Mouse (Mus musculus) intestine, postnatal 0 days (tissue): ENCODE results near the gene Actr3b. TPM values are rescaled to one million over a fixed set of nuclear protein-coding genes. Genes with fewer than 3 reads are reported as not detected.
"Not testable (repeated sequence)": the region's sequence is repeated elsewhere in the genome, so short reads cannot be mapped to it uniquely, and the experiment has no call there.

Experiments
- ATAC-seq: fragments of 200-750 bp; cut with Nextera tagmentation; 2 replicates; pipeline ENCODE4 v1.8.0; 2017; ENCODE audit warnings: mild to moderate bottlenecking, moderate TSS enrichment, moderate library complexity
- H3K27ac ChIP-seq: fragments of 300-500 bp; sonication (generic); 2 replicates; pipeline ENCODE4 v1.5.1; 2014; ENCODE audit warnings: mild to moderate bottlenecking, low read depth, low read length, moderate library complexity
- H3K27me3 ChIP-seq: fragments of 300-500 bp; sonication (generic); replicated peaks from 2 replicates; pipeline ENCODE4 v1.6.1; 2014; ENCODE audit warnings: low read length, mixed read lengths; ENCODE audit not compliant: control insufficient read depth, insufficient read depth
- H3K36me3 ChIP-seq: fragments of 300-500 bp; sonication (generic); 2 replicates; pipeline ENCODE4 v1.6.1; 2014; ENCODE audit warnings: mild to moderate bottlenecking, moderate library complexity; ENCODE audit not compliant: control insufficient read depth, insufficient read depth
- H3K4me1 ChIP-seq: fragments of 300-500 bp; sonication (generic); replicated peaks from 2 replicates; pipeline ENCODE4 v1.6.1; 2014; ENCODE audit warnings: antibody characterized with exemption, low read length, mixed read lengths; ENCODE audit not compliant: control insufficient read depth, insufficient read depth
- H3K4me2 ChIP-seq: fragments of 300-500 bp; sonication (generic); replicated peaks from 2 replicates; pipeline ENCODE4 v1.6.1; 2014; ENCODE audit warnings: low read depth, mild to moderate bottlenecking, moderate library complexity
- H3K4me3 ChIP-seq: fragments of 300-500 bp; sonication (generic); 2 replicates; pipeline ENCODE4 v1.5.1; 2014; ENCODE audit warnings: low read depth, low read length
- H3K9ac ChIP-seq: fragments of 300-500 bp; sonication (generic); 2 replicates; pipeline ENCODE4 v1.6.1; 2014; ENCODE audit warnings: mild to moderate bottlenecking, low read depth, low read length
- H3K9me3 ChIP-seq: fragments of 300-500 bp; sonication (generic); 2 replicates; pipeline ENCODE4 v1.6.1; 2016; ENCODE audit warnings: mixed run types; ENCODE audit not compliant: control insufficient read depth
- CTCF ChIP-seq: sonication (generic); IDR thresholded peaks from 2 replicates; pipeline ENCODE4 v1.5.1; 2016; ENCODE audit warnings: low read depth, mild to moderate bottlenecking, control low read depth, antibody characterized with exemption, moderate library complexity
- WGBS: fragments of 180-500 bp; shearing (Covaris S2); extraction: QIAGEN DNeasy Blood & Tissue Kit; methylation state at CpG from one replicate; pipeline ENCODE4 v1.1.7; 2014; 5-methylcytosine and 5-hydroxymethylcytosine counted together
- polyA plus RNA-seq: library from polyadenylated mRNA; unstranded; fragments of >200 nt; fragmentation: Nextera tagmentation; extraction: Ambion mirVana; gene quantifications from 2 replicates; pipeline ENCODE4 v1.2.1, GENCODE M21; 2015

Actr3b gene
- polyA plus RNA-seq, 1 experiment from 2014 or later = 1.7 TPM

DNA sequence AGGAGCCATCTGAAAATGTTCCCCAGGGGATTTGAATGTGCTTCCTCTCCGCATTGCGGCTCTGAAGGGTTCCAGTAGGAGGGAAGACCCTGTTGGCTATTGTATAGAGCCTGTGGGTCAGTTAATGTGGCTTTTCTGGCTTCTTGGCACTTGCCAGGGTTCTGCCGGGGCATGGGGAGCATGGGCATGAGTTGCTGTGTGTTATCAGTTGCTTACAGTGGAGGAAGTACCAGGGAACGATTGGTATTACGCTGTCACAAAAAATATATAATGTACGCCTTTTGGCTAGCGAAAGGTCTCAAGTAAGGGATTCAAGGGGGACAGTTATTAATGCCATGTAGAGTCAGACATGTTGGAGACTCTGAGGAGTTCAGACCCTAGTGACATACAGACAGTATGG is 87.4 kb downstream of the Actr3b start:
- H3K27me3 ChIP-seq = no peaks in the 10 kb centered on the region
- H3K4me2 ChIP-seq = no peak overlapping the region
- H3K4me3 ChIP-seq = no peak overlapping the region
- no peaks in the 10 kb centered on the region for H3K36me3 ChIP-seq
- H3K27ac ChIP-seq = no peak overlapping the region
- H3K9me3 ChIP-seq = no peaks in the 10 kb centered on the region
- no peaks in the 10 kb centered on the region for H3K4me1 ChIP-seq
- TF ChIP-seq CTCF = no peak
- 84% methylated on average over 7 of the region's 7 CpGs for WGBS
- no peak for ATAC-seq
- H3K9ac ChIP-seq = no peak overlapping the region

DNA sequence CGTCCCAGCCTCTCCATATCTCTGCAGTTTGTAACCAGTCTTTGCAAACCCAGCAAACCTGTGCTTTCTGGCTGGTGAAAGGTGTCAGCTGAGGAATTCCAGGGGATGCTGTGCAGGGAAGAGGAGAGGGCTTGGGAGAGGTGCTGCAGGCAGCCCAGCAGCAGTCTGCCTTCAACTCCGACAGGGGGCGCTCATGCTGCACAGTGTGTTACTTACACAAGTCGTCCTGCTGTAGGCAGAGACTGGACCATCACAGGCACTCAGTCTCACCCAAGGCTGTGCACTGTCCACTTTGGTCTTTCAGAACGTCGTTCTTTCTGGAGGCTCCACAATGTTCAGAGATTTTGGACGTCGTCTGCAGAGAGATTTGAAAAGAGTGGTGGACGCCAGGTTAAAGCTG is 88.3 kb downstream of the Actr3b start:
- H3K27ac ChIP-seq = no peak overlapping the region
- H3K4me3 ChIP-seq = no peak overlapping the region
- no peaks in the 10 kb centered on the region for H3K36me3 ChIP-seq
- TF ChIP-seq CTCF = peak; percentile 60
- H3K9ac ChIP-seq = no peak overlapping the region
- no peaks in the 10 kb centered on the region for H3K27me3 ChIP-seq
- ATAC-seq = no peak
- no peaks in the 10 kb centered on the region for H3K9me3 ChIP-seq
- H3K4me1 ChIP-seq = no peaks in the 10 kb centered on the region
- 51% methylated on average over 9 of the region's 9 CpGs for WGBS
- H3K4me2 ChIP-seq = no peak overlapping the region

DNA sequence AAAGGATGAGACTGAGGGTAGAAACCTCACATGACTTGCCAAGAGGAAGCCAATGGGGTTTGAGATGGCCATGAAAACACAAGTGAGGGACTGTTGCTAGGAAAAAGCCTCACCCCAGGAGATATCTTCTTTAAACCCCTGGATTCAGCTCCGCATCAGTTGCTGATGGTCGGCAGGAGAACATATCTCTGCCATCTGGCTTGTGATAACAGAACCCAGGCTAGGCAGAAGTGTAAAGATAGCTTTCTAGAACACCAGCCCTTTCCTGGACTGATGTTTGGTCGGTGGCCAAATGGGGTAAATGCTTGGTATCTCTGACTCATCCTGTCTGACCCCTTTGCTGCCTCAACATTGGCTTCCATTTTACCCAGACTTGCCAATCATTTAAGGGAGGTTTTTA is 106.4 kb downstream of the Actr3b start:
- Histone ChIP-seq H3K9ac (no peak overlapping the region), H3K4me2 (no peak overlapping the region), H3K4me3 (no peak overlapping the region), H3K36me3 (no peaks in the 10 kb centered on the region), H3K27ac (no peak overlapping the region), H3K27me3 (no peaks in the 10 kb centered on the region), H3K4me1 (no peaks in the 10 kb centered on the region), H3K9me3 (no peaks in the 10 kb centered on the region)
- 76% methylated on average over 3 of the region's 3 CpGs for WGBS
- no peak for ATAC-seq
- TF ChIP-seq CTCF = no peak

DNA sequence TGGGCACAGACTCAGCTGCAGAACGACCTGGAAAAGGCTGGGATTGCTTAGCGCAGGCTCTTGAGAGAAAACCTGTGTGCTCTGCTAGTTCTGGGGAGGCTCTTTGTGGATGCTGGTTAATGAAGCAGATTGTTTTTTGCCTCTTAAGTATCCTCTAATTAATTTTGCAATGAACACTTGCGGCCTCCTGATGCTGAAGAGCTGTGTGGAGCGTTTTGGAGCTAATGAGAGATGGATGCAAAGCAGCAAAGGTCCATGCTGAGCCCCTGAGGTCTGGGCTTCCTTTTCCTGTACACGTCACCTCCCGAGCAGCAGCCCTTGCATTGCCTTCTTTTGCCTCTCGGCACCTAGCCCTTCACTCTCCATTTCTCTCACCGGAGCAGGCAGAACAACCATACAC is 110.1 kb downstream of the Actr3b start:
- WGBS = 84% methylated on average over 8 of the region's 8 CpGs
- Histone ChIP-seq H3K27me3 (no peaks in the 10 kb centered on the region), H3K36me3 (no peaks in the 10 kb centered on the region), H3K4me1 (no peaks in the 10 kb centered on the region), H3K9me3 (no peaks in the 10 kb centered on the region), H3K27ac (no peak overlapping the region), H3K4me2 (no peak overlapping the region), H3K4me3 (no peak overlapping the region), H3K9ac (no peak overlapping the region)
- ATAC-seq = no peak
- no peak for TF ChIP-seq CTCF

DNA sequence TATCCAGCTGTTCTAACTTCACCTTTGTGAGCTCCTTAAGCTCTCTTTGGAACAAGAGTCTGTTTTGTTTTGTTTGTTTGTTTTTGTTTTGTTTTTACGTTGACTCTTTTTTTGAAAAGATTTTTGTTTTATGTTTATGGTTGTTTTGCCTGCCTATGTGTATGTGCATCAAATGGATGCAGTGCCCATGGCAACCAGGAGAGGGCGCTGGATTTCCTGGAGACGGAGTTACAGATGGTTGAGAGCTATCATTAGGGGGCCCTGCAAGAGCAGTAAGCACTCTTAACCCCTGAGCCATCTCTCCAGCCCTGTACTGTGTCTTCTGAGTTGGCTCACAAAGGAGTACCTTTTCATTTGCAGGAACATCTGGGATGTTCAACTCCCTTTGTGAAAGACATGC is 110.8 kb downstream of the Actr3b start:
- Histone ChIP-seq H3K4me1 (no peaks in the 10 kb centered on the region), H3K4me2 (no peak overlapping the region), H3K27ac (no peak overlapping the region), H3K36me3 (no peaks in the 10 kb centered on the region), H3K4me3 (no peak overlapping the region), H3K27me3 (no peaks in the 10 kb centered on the region), H3K9me3 (no peaks in the 10 kb centered on the region), H3K9ac (no peak overlapping the region)
- WGBS = 55% methylated on average over 3 of the region's 3 CpGs
- ATAC-seq = no peak
- 0 out of 2 replicates have a peak, but pooled peaks have one; percentile 9 for TF ChIP-seq CTCF

DNA sequence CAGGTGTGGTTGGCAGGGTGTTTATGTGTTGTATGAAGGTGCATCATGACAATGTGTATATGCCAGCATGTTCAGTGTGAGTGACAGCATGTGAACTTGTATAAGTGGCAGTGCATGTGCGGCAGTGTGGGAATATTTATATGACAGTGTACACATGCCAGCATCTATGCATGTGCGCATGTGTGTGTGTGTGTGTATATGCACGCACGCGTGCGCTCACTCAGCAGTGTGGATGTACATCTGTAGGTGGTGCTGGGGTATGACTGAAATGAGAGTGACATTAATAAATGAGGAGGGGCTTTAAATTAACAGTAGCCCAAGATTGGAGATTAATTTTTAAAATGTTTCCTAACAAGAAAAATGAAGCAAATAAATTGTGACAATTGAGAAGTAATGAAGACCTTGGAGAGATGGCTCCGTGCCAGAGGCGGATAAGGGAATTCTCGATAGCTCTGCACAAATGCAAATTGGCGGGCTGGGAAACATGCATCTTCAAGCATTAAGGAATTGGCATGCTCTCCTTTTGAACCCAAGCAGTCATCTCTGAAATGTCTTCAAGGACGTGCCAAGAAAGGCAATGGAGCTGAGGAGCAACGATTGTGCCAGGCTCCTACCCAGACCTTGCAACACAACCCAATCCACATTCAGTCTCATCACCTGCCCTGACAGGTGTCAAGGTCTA is 111.7 kb downstream of the Actr3b start:
- Histone ChIP-seq H3K27ac (no peak overlapping the region), H3K27me3 (no peaks in the 10 kb centered on the region), H3K4me1 (no peaks in the 10 kb centered on the region), H3K9ac (no peak overlapping the region), H3K4me3 (no peak overlapping the region), H3K4me2 (no peak overlapping the region), H3K36me3 (no peaks in the 10 kb centered on the region), H3K9me3 (no peaks in the 10 kb centered on the region)
- no peak for ATAC-seq
- 89% methylated on average over 12 of the region's 12 CpGs for WGBS
- no peak for TF ChIP-seq CTCF

DNA sequence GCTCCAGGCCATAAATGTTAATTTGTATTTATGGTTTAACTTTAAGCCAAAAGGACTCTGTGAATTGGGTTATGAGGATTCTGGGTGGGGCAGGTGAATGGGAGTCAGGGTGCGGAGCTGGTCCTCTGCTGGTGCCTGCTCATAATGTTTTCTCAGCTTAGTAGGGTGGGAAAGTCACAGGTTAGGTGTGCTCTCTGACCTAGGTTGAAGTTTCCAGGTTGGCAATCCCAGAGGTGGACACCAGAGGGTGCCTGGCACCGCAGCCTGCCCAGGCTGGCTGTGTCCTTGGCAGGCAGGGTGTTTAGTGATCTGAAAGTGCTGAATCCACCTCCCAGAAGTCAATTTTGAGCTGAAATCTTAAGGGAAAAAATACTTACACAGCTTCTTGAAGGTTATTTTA is 113.2 kb downstream of the Actr3b start:
- WGBS = 72% methylated on average over 2 of the region's 2 CpGs
- H3K36me3 ChIP-seq = no peaks in the 10 kb centered on the region
- H3K9ac ChIP-seq = no peak overlapping the region
- no peaks in the 10 kb centered on the region for H3K4me1 ChIP-seq
- H3K4me3 ChIP-seq = no peak overlapping the region
- H3K4me2 ChIP-seq = no peak overlapping the region
- no peak overlapping the region for H3K27ac ChIP-seq
- no peak for ATAC-seq
- H3K9me3 ChIP-seq = no peaks in the 10 kb centered on the region
- no peaks in the 10 kb centered on the region for H3K27me3 ChIP-seq
- peak; percentile 46 for TF ChIP-seq CTCF

DNA sequence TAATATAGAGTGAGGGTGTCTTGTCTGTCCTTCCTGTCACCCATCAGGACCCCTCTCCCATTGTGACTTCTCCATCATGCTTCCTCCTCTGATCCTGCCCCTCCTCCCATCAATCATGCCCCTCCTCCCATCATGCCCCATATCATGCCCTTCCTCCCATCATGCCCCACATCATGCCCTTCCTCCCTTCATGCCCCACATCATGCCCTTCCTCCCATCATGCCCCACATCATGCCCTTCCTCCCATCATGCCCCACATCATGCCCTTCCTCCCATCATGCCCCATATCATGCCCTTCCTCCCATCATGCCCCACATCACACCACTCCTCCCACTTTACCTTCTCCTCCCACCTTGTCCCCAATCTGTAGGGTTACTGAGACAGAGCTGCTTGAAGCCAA is 116.1 kb downstream of the Actr3b start:
- not testable (repeated sequence) for H3K4me2 ChIP-seq, H3K36me3 ChIP-seq, ATAC-seq, H3K4me1 ChIP-seq, H3K4me3 ChIP-seq, H3K9me3 ChIP-seq, H3K27ac ChIP-seq, H3K27me3 ChIP-seq, H3K9ac ChIP-seq
